Mouse (Mus musculus) erythroblast, embryonic 14.5 days (primary cell): Measurements from ENCODE around the gene Plekha6.

Experiments
- GATA1 ChIP-seq: IDR thresholded peaks from 2 replicates; pipeline ENCODE4 v1.6.1; 2012; ENCODE audit warnings: low read length, inconsistent platforms, mixed read lengths
- TAL1 ChIP-seq: IDR thresholded peaks from 3 replicates; pipeline ENCODE4 v1.6.1; 2012; ENCODE audit warnings: low read length, inconsistent platforms, mixed read lengths

DNA sequence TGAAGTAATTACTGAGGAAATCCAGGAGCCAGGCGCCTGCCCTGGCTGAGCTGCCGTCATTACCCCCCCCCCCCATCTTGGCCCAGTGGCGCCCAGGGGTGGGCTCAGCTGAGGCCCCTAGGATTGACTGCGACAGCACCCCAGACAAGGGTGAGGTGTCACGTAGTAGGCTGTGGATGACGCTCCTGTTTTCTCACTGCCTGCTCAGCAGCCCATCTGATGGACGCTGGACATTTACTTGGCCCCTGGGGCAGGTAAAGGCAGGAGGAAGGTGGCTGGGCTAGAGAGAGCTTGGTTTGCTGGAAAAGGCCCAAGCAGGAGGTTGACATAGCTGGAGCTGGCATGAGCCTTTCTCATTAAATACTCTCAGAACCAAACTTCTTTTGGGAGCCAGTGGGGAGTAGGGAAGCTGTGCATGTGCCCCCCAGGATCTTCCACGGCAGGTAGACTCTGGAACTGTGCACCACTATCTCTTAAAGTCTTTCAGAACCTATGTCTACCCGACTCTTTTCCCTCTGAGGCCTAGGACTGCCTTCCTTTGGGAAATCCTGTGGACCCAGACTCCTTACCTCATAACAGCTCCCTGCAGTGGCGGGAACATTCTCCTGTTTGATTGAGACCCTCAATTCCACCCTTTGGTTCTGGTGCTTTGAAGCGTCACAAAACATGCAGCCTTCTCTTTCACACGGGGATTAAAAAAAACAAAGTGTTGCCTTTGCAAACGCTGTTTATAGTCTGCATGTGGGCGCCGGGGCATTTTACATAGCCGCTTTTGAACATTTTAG is 19.3 kb downstream of the Plekha6 start:
- TF ChIP-seq TAL1 (no peak), GATA1 (no peak)
